Mouse (Mus musculus) limb, embryonic 10.5 days (tissue): ENCODE results near the gene Zfp850. TPM values are rescaled to one million over a fixed set of nuclear protein-coding genes. Genes with fewer than 3 reads are reported as not detected.
"Not testable (repeated sequence)": the region's sequence is repeated elsewhere in the genome, so short reads cannot be mapped to it uniquely, and the experiment has no call there.

Experiments used
- DNase-seq: peaks from one replicate; pipeline ENCODE4 v3.0.0-alpha.2; 2017; ENCODE audit warnings: low spot score
- H3K27ac ChIP-seq: fragments of 300-500 bp; sonication (generic); 2 replicates; pipeline ENCODE4 v1.5.1; 2016; ENCODE audit warnings: mild to moderate bottlenecking
- H3K27me3 ChIP-seq: fragments of 300-500 bp; sonication (generic); 2 replicates; pipeline ENCODE4 v1.6.1; 2016; ENCODE audit warnings: low read depth, mild to moderate bottlenecking; ENCODE audit not compliant: poor library complexity, severe bottlenecking
- H3K36me3 ChIP-seq: fragments of 300-500 bp; sonication (generic); 2 replicates; pipeline ENCODE4 v1.6.1; 2016; ENCODE audit warnings: mild to moderate bottlenecking, moderate library complexity
- H3K4me1 ChIP-seq: fragments of 300-500 bp; sonication (generic); 2 replicates; pipeline ENCODE4 v1.6.1; 2016
- H3K4me3 ChIP-seq: fragments of 300-500 bp; sonication (generic); 2 replicates; pipeline ENCODE4 v1.5.1; 2016; ENCODE audit warnings: mild to moderate bottlenecking, moderate library complexity
- H3K9me3 ChIP-seq: fragments of 300-500 bp; sonication (generic); replicated peaks from 2 replicates; pipeline ENCODE4 v1.6.1; 2016; ENCODE audit warnings: mild to moderate bottlenecking
- WGBS: fragments of 180-500 bp; shearing (Covaris S2); methylation state at CpG from one replicate; pipeline ENCODE4 v1.1.7; 2016; 5-methylcytosine and 5-hydroxymethylcytosine counted together
- polyA plus RNA-seq: library from polyadenylated mRNA; unstranded; fragments of >200 nt; fragmentation: Nextera tagmentation; extraction: Ambion mirVana; gene quantifications from 2 replicates; pipeline ENCODE4 v1.2.1, GENCODE M21; 2016

Zfp850 gene
- polyA plus RNA-seq, 1 experiment from 2014 or later, result 8.6 TPM

DNA sequence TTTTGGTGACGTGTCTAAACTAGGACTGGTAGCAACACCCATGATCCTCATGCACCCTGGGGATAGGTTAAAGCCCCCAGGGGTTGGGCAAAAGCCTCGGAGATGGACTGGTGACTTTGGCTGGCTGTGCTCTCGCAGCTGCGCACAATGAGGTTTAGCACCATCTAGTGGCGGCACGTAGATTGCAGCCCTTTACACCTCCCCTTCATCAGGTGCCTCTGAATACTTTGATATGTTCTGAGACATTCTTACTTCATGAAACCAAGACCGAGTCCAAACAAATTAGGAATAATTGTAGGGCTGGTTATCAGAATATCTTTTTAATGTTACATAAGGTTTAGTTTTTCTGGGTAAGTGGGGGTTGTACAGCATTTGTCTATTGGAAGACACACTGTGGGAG, 72.0 kb downstream of the Zfp850 start:
- not testable (repeated sequence) for H3K27me3 ChIP-seq, H3K9me3 ChIP-seq, H3K36me3 ChIP-seq, H3K4me1 ChIP-seq, H3K4me3 ChIP-seq, H3K27ac ChIP-seq
- whole genome bisulfite sequencing, result 57% methylated on average over 6 of the region's 7 CpGs
- DNase-seq, result peak; percentile 17

Other genes with a start within 250 kb of the Zfp850 start
- 1.7 and 1.9 TPM in 2 replicates for gene Zfp626, start 206.9 kb downstream of the Zfp850 start, polyA plus RNA-seq
- gene Zfp59, start 175.5 kb downstream of the Zfp850 start, polyA plus RNA-seq, result 8.6 and 11.0 TPM in 2 replicates
- gene Zfp607a, start 156.6 kb downstream of the Zfp850 start, polyA plus RNA-seq, result 3.6 and 3.9 TPM in 2 replicates
- gene Zfp974, start 84.7 kb downstream of the Zfp850 start, polyA plus RNA-seq, result 6.7 and 12.8 TPM in 2 replicates
- gene Zfp780b, start 34.9 kb downstream of the Zfp850 start, polyA plus RNA-seq, result 20.2 and 23.6 TPM in 2 replicates
- 438 and 454 TPM in 2 replicates for gene Psmc4, start 36.0 kb upstream of the Zfp850 start, polyA plus RNA-seq
- gene Fcgbp, start 57.1 kb upstream of the Zfp850 start, polyA plus RNA-seq, result 0.31 and 0.36 TPM in 2 replicates
- gene 9530053A07Rik, start 115.4 kb upstream of the Zfp850 start, polyA plus RNA-seq, result 0.01 TPM in 1 of 2 replicates, not detected in the other
- gene Fbl, start 155.6 kb upstream of the Zfp850 start, polyA plus RNA-seq, result 166 and 214 TPM in 2 replicates
- gene Dyrk1b, start 165.4 kb upstream of the Zfp850 start, polyA plus RNA-seq, result 13.4 and 21.0 TPM in 2 replicates